Mouse (Mus musculus): ENCODE data around the gene Mstn.
A peak's percentile ranks its signal among the peaks of the same experiment; 100 is the strongest.

The Mstn gene

GRCm38 (mm10) chr1:53061340-53061739 lies at the start of gene Mstn:
TSS of gene Mstn (plus strand) at chr1:53061640.
- DNase-seq (ENCODE audit: low spot score in 2 of 2) = no peak

GRCm38 (mm10) chr1:53014716-53015115 lies 46.7 kb upstream of the Mstn start:
- peak; percentile 13 to 25 for DNase-seq (ENCODE audit: low spot score in 2 of 2)

DNA sequence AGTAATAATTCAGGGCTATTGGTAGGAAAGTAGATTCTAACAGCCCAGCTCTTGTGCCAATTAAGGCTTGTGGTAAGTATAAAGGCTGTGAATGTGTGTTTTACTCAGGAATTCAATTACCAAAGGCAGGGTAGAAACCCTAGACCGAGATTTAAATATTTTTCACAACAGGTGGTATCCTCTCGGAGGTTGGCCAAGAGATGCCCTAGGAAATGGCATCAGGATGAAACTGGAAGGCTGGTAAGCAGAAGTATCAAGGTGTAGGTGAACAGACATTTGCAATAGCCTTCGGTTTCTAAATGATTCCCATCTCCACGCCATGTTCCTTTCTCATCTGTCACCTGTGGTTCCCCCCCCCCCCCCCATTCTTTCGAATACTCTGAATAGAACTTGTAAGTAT lies 45.8 kb upstream of the Mstn start:
- DNase-seq (ENCODE audit: low spot score in 2 of 2) = no peak

DNA sequence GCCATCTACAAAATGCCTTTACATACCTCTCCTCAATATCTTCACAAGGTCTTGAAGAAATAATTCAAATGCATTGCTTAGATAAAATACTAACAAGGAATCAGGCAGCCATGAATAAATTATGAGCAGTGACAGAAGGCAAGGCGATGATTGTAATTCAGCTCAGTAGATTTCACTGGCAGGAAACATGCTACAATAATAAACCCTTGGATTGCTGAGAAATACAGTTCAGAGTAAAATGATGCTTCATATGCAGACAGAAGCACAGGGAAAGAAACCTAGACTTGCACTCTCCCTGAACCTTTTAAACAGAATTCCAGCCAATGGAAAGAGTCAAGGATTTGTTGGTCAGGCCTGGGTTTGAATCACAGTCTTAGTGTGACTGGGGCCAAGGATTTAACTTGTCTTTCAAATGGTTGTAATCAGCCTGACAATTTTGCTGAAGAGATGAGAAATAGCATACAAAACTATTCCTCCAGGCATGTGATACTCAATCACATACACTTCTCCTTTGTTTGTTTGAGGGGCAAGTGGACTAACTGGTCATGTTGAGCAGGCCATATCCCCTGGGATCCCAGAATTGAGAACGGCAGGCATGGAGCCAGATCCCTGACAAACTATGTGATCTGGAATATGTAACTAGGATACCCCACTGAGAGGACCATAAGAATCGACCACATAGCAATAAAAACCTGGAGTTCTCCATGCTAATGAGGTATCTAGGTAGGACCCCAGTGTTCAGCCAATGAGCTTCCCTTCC lies 42.5 kb upstream of the Mstn start:
- no peak for DNase-seq (ENCODE audit: low spot score in 2 of 2)

DNA sequence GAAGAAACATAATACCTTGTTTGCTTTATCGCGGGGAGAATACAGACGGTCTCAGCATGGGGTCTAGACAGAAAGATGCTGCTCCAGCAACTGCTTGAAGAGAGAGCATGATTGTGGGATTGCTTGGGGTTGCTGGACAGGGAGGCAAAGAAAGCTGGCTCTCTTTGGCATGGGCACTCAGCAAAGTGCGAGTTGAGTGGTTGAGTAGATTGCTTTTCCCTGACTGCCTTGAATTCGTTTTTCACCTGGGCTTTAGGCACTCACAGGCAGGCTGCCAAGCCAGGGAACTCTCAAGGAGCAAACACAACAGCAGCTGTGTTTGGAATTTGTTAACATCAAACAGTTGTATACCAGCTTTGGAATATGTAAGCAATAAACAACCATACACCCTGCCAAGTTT lies 41.4 kb upstream of the Mstn start, which contains the start of gene 1700019D03Rik:
TSS of gene 1700019D03Rik (minus strand) at position 101 of the 400 bp plus-strand sequence.
- no peak for DNase-seq (ENCODE audit: low spot score in 2 of 2)

DNA sequence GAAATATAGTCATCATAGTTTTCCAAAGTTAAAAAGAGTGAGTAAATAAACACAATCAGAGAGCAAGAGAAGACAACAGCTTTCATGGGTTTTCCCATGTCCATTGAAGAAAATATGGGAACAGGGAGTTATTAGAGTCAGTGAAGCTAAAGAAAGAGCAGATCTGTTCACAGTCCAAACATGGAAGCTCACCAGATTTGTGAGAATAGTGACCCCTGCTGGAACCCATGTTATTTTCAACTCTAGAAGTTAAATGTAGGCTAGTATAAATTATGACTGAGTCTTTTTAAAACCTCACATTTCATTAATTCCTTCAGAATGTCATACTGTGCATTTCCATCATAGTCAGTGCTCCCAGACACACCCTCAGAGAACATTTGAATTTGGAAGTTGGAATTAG lies 28.9 kb upstream of the Mstn start:
- no peak for DNase-seq (ENCODE audit: low spot score in 2 of 2)

DNA sequence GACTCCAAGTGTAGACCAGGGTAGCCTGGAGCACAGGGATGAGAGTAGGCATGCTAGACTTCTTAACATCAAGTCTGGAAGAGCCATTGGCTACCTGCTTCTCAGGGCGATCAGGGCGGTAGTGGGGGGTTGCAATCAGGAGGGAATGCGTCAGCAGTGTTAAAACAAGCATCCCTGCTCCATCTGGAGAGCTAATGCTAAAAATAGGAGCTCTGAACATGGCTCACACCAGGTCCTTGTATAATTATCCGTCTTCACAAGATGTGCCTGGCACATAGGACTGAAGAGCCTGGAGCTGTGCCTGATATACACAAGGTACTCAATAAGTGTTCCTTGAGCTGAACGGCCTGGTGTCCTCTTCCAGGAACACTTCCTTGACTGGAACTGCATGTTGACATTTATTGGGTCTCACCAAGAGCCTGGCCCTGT lies 24.0 kb upstream of the Mstn start:
- DNase-seq (ENCODE audit: low spot score in 2 of 2) = no peak

- no peak for DNase-seq (ENCODE audit: low spot score in 2 of 2)
These were observed 11.5 kb upstream of the Mstn start for GRCm38 (mm10) chr1:53049763-53050427.

GRCm38 (mm10) chr1:53053087-53054022 lies 8.1 kb upstream of the Mstn start:
- peak; percentile 33 to 35 for DNase-seq (ENCODE audit: low spot score in 2 of 2)

- no peak for DNase-seq (ENCODE audit: low spot score in 2 of 2)
These were observed 2.3 kb upstream of the Mstn start for GRCm38 (mm10) chr1:53059106-53059505.

DNA sequence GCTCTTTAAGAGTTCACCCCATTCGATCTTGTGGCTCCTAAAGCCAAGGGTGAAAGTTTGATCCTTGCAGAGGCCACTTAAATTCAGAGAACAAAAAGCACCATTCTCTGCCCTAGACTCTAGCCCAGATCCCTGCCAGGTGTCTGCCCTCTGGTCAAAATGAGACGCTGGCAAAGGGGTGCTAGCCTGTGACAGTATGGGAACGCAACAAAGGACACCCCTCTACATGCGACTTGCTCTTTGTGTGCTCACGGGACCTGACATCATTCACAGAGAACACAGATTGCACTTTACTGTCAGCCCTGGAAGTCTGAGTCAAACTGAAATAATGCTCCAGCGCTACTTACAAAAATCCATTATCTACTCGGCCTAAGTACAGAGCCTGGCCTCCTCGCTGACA lies 941 bp upstream of the Mstn start:
- no peak for DNase-seq (ENCODE audit: low spot score in 2 of 2)

GRCm38 (mm10) chr1:53061871-53062608 lies 600 bp downstream of the Mstn start:
- peak; percentile 18 to 30 for DNase-seq (ENCODE audit: low spot score in 2 of 2)

GRCm38 (mm10) chr1:53063921-53064320 lies 2.5 kb downstream of the Mstn start:
- DNase-seq (ENCODE audit: low spot score in 2 of 2) = no peak

DNA sequence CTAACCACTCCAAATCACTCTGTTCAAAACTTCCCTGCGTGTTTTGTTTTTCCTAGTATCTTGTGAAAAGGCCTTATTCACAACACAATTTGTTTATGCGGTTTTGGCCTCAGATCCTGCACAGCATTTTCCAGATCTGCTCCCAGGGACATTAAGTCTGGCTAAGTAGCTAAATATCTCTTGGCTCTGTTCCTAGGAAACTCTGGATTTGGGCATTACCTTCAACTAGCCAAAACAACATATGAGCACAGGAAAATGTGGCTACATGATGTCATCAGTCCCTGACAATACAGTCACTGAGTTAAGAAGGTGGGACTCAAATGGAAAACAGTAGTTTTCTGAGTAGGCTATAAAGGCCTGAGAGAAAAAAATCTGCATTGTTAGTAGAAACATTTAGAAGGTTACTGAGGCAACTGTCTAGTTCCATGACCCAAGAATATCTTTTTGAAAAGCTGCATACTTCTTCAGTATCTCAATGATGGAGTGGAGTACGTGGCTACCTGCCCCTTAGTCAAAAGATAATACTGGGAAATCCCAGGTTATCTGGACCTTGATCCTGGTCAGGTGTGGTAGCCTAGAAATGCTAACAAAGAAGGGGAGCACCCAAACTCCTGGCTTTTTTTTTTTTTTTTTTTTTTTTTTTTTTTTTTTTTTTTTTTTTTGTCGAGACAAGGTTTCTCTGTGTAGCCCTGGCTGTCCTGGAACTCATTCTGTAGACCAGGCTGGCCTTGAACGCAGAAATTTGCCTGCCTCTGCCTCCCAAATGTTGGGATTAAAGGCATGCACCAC lies 8.5 kb downstream of the Mstn start:
- DNase-seq (ENCODE audit: low spot score in 2 of 2) = no peak

DNA sequence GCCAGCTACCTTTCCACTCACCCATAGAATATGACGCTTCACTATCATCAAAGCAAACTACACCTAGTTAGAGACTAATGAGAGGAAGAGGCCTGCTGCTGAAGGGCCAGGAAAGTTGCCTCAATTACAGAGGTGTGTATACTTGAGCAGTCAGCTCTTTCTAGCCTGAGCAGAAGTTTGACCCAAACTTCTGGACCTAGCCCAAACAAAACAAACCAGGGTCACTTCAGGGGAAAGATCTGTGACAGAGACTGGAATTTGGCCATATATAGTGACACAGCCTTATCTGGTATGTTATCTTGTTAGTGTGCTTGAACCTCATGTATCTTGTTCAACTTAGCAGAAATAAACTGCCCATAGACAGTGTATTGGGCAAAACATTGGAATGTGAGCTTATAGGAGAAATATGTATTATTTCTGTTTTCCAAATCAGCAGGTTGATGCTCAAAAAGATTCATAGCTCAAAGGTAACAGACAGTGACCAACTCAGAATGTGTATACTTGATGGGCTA lies 9.3 kb downstream of the Mstn start:
- DNase-seq (ENCODE audit: low spot score in 2 of 2) = no peak

GRCm38 (mm10) chr1:53076656-53077055 lies 15.2 kb downstream of the Mstn start:
- no peak for DNase-seq (ENCODE audit: low spot score in 2 of 2)

DNA sequence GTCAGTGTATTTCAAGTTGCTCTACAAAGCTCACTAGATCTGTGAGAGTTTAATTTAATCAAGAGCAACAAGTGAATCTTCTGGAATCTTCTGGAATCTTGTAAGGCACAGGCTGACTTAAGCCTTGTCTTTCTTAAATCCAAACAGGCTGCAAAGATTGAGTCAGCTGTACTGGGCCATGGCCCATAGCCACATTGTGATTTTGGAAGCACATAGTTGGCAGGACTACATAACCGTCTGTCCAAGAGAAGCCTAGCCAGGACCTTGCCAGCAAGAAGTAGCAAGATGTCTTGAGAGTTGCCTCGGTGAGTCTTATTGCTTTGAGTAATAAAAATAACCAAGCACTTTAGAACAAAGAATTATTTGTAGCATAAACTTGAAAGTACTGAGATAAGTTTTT lies 18.4 kb downstream of the Mstn start:
- no peak for DNase-seq (ENCODE audit: low spot score in 2 of 2)

DNA sequence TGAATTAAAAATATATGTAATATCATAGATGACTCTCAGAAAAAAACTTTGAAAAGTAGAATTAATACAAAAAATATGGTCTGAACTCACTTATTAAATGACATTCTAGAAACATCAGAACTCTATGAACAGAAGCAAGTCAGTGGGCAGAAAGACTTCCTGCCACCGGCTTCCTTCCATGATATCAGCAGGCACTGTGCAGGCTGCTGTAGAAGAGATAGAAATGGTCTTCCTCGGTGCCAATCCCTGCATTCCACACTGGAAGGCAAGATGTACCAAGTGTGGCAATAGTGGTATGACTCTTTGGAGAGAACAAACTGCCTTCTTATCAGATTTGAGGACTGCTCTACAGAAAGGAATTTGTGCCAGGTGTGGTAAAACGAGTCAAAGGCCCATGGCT lies 19.2 kb downstream of the Mstn start:
- no peak for DNase-seq (ENCODE audit: low spot score in 2 of 2)

- DNase-seq (ENCODE audit: low spot score in 2 of 2) = no peak
These were observed 23.8 kb downstream of the Mstn start for GRCm38 (mm10) chr1:53085256-53085655.

GRCm38 (mm10) chr1:53085991-53086390 lies 24.6 kb downstream of the Mstn start:
- no peak for DNase-seq (ENCODE audit: low spot score in 2 of 2)

All from right cerebral cortex, postnatal 36 days (tissue).